Mouse (Mus musculus) limb, embryonic 15.5 days (tissue): ENCODE measurements around the gene Hexdc. TPM values are rescaled to one million over a fixed set of nuclear protein-coding genes. Genes with fewer than 3 reads are reported as not detected.

Experiments used
- ATAC-seq: fragments of 200-750 bp; cut with Nextera tagmentation; 2 replicates; pipeline ENCODE4 v1.8.0; 2017; ENCODE audit warnings: low read depth, moderate TSS enrichment; ENCODE audit not compliant: insufficient number of reproducible peaks, low FRiP score, low TSS enrichment
- H3K27ac ChIP-seq: fragments of 300-500 bp; sonication (generic); 2 replicates; pipeline ENCODE4 v1.5.1; 2015; ENCODE audit warnings: moderate library complexity, mild to moderate bottlenecking, inconsistent platforms
- H3K27me3 ChIP-seq: fragments of 300-500 bp; sonication (generic); 2 replicates; pipeline ENCODE4 v1.6.1; 2015; ENCODE audit warnings: inconsistent platforms
- H3K36me3 ChIP-seq: fragments of 300-500 bp; sonication (generic); 2 replicates; pipeline ENCODE4 v1.6.1; 2015; ENCODE audit warnings: inconsistent platforms
- H3K4me1 ChIP-seq: fragments of 300-500 bp; sonication (generic); 2 replicates; pipeline ENCODE4 v1.6.1; 2015; ENCODE audit warnings: inconsistent platforms
- H3K4me2 ChIP-seq: fragments of 300-500 bp; sonication (generic); 2 replicates; pipeline ENCODE4 v1.6.1; 2015; ENCODE audit warnings: mild to moderate bottlenecking, inconsistent platforms
- H3K4me3 ChIP-seq: fragments of 300-500 bp; sonication (generic); 2 replicates; pipeline ENCODE4 v1.5.1; 2015; ENCODE audit warnings: mild to moderate bottlenecking, inconsistent platforms
- H3K9ac ChIP-seq: fragments of 300-500 bp; sonication (generic); 2 replicates; pipeline ENCODE4 v1.6.1; 2015; ENCODE audit warnings: inconsistent platforms
- H3K9me3 ChIP-seq: fragments of 300-500 bp; sonication (generic); 2 replicates; pipeline ENCODE4 v1.6.1; 2016; ENCODE audit warnings: inconsistent platforms
- WGBS: fragments of 180-500 bp; shearing (Covaris S2); methylation state at CpG from one replicate; pipeline ENCODE4 v1.1.7; 2015; 5-methylcytosine and 5-hydroxymethylcytosine counted together
- polyA plus RNA-seq: library from polyadenylated mRNA; unstranded; fragments of >200 nt; fragmentation: Nextera tagmentation; extraction: Ambion mirVana; gene quantifications from 2 replicates; pipeline ENCODE4 v1.2.1, GENCODE M21; 2015

Gene Hexdc
- polyA plus RNA-seq, 1 experiment from 2014 or later = 9.6 TPM

DNA sequence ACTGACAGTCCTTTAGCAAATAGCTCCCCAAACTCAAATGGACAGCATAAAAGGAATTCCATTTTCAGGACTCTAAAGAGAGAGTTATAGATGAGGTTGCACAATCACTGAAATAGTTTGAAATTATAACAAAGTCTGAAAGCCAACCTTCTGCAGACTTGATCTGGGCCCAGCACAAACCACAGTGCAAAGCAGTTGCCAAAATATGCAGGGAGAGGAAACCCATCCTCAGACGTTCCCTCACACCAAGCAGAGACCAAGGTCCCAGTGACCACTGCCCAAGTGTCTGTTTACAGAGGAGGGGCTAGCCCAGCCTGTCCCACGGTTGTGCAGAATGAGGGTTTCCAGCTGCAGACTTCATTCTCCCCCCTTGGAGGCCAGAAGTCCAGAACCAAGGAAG, 5.6 kb upstream of the Hexdc start:
- WGBS = 44% methylated on average over 2 of the region's 2 CpGs

DNA sequence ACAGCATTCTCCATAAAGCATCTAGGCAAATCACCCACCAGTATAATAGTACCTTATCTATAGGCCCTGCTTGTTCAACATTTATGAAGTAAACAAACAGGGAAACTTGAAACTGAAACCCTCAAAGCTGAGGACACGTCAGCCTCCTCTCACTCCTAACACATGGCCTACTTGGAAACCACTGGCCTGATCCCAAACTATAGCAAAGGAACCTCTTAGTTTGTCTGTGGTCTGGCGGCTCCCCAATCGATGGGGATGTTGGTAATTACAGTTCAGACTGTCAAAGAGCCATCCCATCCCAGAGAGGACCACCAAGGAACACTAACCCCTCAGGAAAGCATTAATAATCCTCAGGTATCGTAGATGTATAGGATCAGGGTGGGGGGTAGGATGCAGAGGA, 4.4 kb upstream of the Hexdc start:
- H3K27ac ChIP-seq = no peak overlapping the region
- 75% methylated on average over 4 of the region's 4 CpGs for WGBS
- no peak overlapping the region for H3K4me3 ChIP-seq
- no peak overlapping the region for H3K9ac ChIP-seq
- peaks cover 5% of the 10 kb centered on the region for H3K4me1 ChIP-seq
- H3K36me3 ChIP-seq = peaks cover 6% of the 10 kb centered on the region; the same call in 1 of the 2 replicates
- no peak for ATAC-seq
- no peak overlapping the region for H3K4me2 ChIP-seq
- no peaks in the 10 kb centered on the region for H3K27me3 ChIP-seq
- H3K9me3 ChIP-seq = no peaks in the 10 kb centered on the region

More for the DNA sequence above, 5.6 kb upstream of the Hexdc start:
- Histone ChIP-seq H3K27me3 (no peaks in the 10 kb centered on the region), H3K27ac (no peak overlapping the region), H3K4me2 (no peak overlapping the region), H3K4me3 (no peak overlapping the region), H3K9ac (no peak overlapping the region), H3K9me3 (no peaks in the 10 kb centered on the region), H3K36me3 (peaks cover 13% of the 10 kb centered on the region; the same call in 1 of the 2 replicates), H3K4me1 (peaks cover 2% of the 10 kb centered on the region; the same call in 1 of the 2 replicates)
- ATAC-seq = no peak

GRCm38 (mm10) chr11:121200781-121201180, 3.5 kb upstream of the Hexdc start:
- Histone ChIP-seq H3K4me2 (no peak overlapping the region), H3K27me3 (no peaks in the 10 kb centered on the region), H3K36me3 (peaks cover 6% of the 10 kb centered on the region; the same call in 1 of the 2 replicates), H3K27ac (no peak overlapping the region), H3K9ac (no peak overlapping the region), H3K9me3 (no peaks in the 10 kb centered on the region), H3K4me3 (no peak overlapping the region), H3K4me1 (peaks cover 9% of the 10 kb centered on the region)
- WGBS = 83% methylated on average over 6 of the region's 6 CpGs
- no peak for ATAC-seq

- H3K27me3 ChIP-seq = no peaks in the 10 kb centered on the region
- H3K36me3 ChIP-seq = no peaks in the 10 kb centered on the region
- no peak overlapping the region for H3K27ac ChIP-seq
- no peaks in the 10 kb centered on the region for H3K9me3 ChIP-seq
- no peak for ATAC-seq
- H3K4me1 ChIP-seq = peaks cover 9% of the 10 kb centered on the region
- no peak overlapping the region for H3K4me2 ChIP-seq
- no peak overlapping the region for H3K4me3 ChIP-seq
- 46% methylated on average over 11 of the region's 11 CpGs for WGBS
- H3K9ac ChIP-seq = no peak overlapping the region
Observed at GRCm38 (mm10) chr11:121201436-121202198, 2.6 kb upstream of the Hexdc start.

GRCm38 (mm10) chr11:121203859-121204160, 423 bp upstream of the Hexdc start:
- Histone ChIP-seq H3K36me3 (0 out of 2 replicates have a peak, but pooled peaks cover 3% of the 10 kb centered on the region), H3K27ac (peak overlapping the region; percentile 91), H3K9me3 (no peaks in the 10 kb centered on the region), H3K4me3 (peak overlapping the region; percentile 80), H3K27me3 (no peaks in the 10 kb centered on the region), H3K4me2 (peak overlapping the region; percentile 79), H3K9ac (no peak overlapping the region), H3K4me1 (peaks cover 9% of the 10 kb centered on the region)
- 0% methylated on average over 5 of the region's 5 CpGs for WGBS
- no peak for ATAC-seq

DNA sequence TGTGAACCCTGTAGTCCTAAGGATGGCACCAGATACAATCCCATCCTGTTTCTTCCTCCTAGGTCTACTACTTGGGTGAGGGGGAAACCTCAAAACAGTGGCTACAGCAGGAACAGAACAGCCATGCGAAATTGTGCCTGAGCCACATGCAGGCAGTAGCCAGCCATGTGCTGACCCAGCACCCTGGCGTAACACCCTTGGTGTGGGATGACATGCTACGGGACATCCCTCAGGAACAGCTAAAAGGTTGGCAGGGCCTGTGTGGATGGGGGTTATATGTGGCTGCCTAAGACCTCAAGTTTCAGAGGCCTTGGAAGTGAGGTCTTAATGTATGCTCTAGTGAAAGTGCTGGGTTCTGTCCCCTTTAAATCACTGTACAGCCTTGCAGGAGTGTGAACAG, 12.6 kb downstream of the Hexdc start:
- ATAC-seq = no peak
- no peaks in the 10 kb centered on the region for H3K27me3 ChIP-seq
- no peak overlapping the region for H3K27ac ChIP-seq
- no peak overlapping the region for H3K4me3 ChIP-seq
- H3K9me3 ChIP-seq = no peaks in the 10 kb centered on the region
- H3K9ac ChIP-seq = no peak overlapping the region
- H3K4me1 ChIP-seq = no peaks in the 10 kb centered on the region
- peaks cover 59% of the 10 kb centered on the region for H3K36me3 ChIP-seq
- no peak overlapping the region for H3K4me2 ChIP-seq
- 92% methylated on average over 3 of the region's 3 CpGs for WGBS

- Histone ChIP-seq H3K4me2 (no peak overlapping the region), H3K9me3 (no peaks in the 10 kb centered on the region), H3K27ac (no peak overlapping the region), H3K4me1 (no peaks in the 10 kb centered on the region), H3K27me3 (no peaks in the 10 kb centered on the region), H3K9ac (no peak overlapping the region), H3K36me3 (peaks cover 80% of the 10 kb centered on the region), H3K4me3 (no peak overlapping the region)
- 89% methylated on average over 11 of the region's 11 CpGs for WGBS
- ATAC-seq = no peak
Observed at GRCm38 (mm10) chr11:121219776-121220175, 15.5 kb downstream of the Hexdc start.

GRCm38 (mm10) chr11:121220771-121221170, 16.5 kb downstream of the Hexdc start:
- H3K4me1 ChIP-seq = no peaks in the 10 kb centered on the region
- H3K4me2 ChIP-seq = no peak overlapping the region
- no peak overlapping the region for H3K27ac ChIP-seq
- H3K9ac ChIP-seq = no peak overlapping the region
- no peaks in the 10 kb centered on the region for H3K9me3 ChIP-seq
- 87% methylated on average over 5 of the region's 5 CpGs for WGBS
- ATAC-seq = no peak
- H3K4me3 ChIP-seq = no peak overlapping the region
- H3K27me3 ChIP-seq = no peaks in the 10 kb centered on the region
- H3K36me3 ChIP-seq = peaks cover 88% of the 10 kb centered on the region

- H3K27ac ChIP-seq = no peak overlapping the region
- H3K4me1 ChIP-seq = no peaks in the 10 kb centered on the region
- no peak overlapping the region for H3K4me2 ChIP-seq
- ATAC-seq = no peak
- WGBS = 86% methylated on average over 6 of the region's 6 CpGs
- H3K4me3 ChIP-seq = no peak overlapping the region
- no peaks in the 10 kb centered on the region for H3K9me3 ChIP-seq
- peaks cover 92% of the 10 kb centered on the region for H3K36me3 ChIP-seq
- H3K27me3 ChIP-seq = no peaks in the 10 kb centered on the region
- no peak overlapping the region for H3K9ac ChIP-seq
Observed at GRCm38 (mm10) chr11:121221321-121222010, 17.2 kb downstream of the Hexdc start.

DNA sequence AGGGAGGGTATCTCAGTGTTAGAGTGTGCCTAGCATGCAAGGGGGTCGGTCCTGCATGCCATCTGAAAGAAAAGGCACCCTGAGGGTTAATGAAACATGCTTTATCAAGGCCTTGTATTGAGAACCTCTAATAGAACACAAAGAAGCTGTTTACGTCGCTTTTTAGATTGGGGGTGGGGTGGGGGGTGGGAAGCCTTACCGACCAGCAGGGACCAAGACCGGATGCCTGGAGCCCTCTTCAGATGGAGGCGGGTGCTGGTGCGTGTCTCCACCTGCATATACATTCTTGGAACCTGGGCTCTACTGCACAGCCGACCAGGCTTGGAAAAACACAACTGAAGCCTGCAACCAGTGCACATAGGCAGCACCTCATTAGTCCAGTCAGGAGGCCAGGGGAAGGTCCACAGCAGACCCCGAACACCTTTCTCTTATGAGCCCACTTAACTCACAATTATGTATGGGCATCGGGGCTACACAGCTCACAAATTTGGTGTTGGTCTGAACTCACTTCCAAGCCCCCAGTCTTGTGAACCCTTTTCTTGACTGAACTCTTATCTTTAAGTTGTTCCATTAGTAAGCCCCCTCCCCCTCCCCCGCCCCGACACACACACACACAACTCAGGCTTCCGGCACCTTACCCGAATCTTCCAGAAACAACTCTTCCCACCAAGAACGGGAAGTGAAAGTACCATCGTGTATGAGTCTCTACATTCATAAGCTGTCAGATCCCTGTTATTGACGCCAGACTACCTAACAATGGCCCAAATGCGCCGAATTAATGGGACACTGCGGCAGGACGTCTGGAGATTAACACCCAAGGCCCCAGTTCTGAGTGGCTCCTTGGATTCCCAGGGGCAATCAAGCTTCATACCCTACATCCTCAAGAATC, 24.1 kb downstream of the Hexdc start:
- no peaks in the 10 kb centered on the region for H3K9me3 ChIP-seq
- peak overlapping the region; percentile 61 for H3K4me3 ChIP-seq
- peak overlapping the region; percentile 35 for H3K9ac ChIP-seq
- H3K4me1 ChIP-seq = peaks cover 22% of the 10 kb centered on the region
- WGBS = 21% methylated on average over 21 of the region's 21 CpGs
- no peaks in the 10 kb centered on the region for H3K27me3 ChIP-seq
- peak overlapping the region; percentile 82 for H3K27ac ChIP-seq
- ATAC-seq = no peak
- peaks cover 40% of the 10 kb centered on the region for H3K36me3 ChIP-seq
- H3K4me2 ChIP-seq = peak overlapping the region; percentile 72

DNA sequence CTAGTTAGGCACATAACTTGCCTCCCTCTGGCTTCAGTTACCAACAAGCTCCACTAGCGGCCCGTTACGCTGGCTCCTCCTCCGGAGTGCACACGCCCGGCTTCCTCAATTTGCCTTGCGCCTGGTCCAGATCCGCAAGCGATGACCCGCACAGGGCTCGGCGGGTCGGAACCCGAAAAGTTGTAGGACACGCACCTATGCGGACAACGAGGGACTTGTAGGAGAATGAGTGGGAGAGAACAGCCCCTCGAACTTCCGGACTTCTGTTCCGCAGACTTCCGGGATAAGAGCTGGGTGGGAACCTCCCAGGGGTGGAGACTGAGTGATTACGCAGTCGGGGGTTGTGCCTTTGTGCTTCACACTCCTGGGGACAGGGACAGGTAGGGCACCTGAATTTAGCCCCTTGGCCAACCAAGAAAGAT, 24.8 kb downstream of the Hexdc start, which contains the start of gene Cybc1:
Gene Cybc1 (minus strand): TSS at position 305 of the 422 bp plus-strand sequence.
- peaks cover 22% of the 10 kb centered on the region for H3K4me1 ChIP-seq
- peaks cover 33% of the 10 kb centered on the region for H3K36me3 ChIP-seq
- no peaks in the 10 kb centered on the region for H3K27me3 ChIP-seq
- H3K4me2 ChIP-seq = peak within 1 kb of the TSS; percentile 72
- no peaks in the 10 kb centered on the region for H3K9me3 ChIP-seq
- WGBS = under 1% methylated on average over 23 of the region's 23 CpGs
- ATAC-seq = peak; percentile 85
- H3K9ac ChIP-seq = peak within 1 kb of the TSS; percentile 35
- peak within 1 kb of the TSS; percentile 61 for H3K4me3 ChIP-seq
- peak within 1 kb of the TSS; percentile 82 for H3K27ac ChIP-seq
